Mouse (Mus musculus): Measurements from ENCODE around the gene Stat1. TPM values are rescaled to one million over a fixed set of nuclear protein-coding genes. Genes with fewer than 3 reads are reported as not detected.

Stat1 gene
- polyA plus RNA-seq, 1 experiment from 2014 or later = 19.1 TPM

DNA sequence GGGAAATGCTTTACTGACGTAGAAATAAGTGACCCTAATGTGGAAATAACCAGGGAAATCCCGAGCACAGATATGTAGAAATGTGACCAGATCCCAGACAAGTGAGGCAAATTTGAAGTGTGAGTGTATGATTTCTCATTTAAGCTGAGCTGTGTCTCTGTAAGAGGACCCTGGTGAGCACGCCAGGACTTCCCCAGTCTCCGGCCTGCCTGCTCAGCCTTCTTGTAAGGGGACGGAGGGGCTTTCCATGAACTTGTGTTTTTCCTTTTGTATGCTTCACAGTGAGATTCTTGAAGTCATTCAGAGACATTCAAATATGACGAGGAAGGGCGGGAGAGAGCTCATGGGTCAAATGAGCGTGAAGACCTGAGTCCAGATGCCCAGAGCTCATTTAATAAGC, 14.0 kb downstream of the Stat1 start:
- H3K9ac ChIP-seq = no peak overlapping the region
- no peaks in the 10 kb centered on the region for H3K4me1 ChIP-seq (replicated peaks)
- no peak overlapping the region for H3K4me2 ChIP-seq
- ATAC-seq (ENCODE audit: low read depth) (no peak), DNase-seq (no peak)
- H3K36me3 ChIP-seq = peaks cover 72% of the 10 kb centered on the region
- H3K27ac ChIP-seq = no peak overlapping the region
- H3K4me3 ChIP-seq (replicated peaks) = no peak overlapping the region
- H3K9me3 ChIP-seq (replicated peaks) = no peaks in the 10 kb centered on the region
- no peaks in the 10 kb centered on the region for H3K27me3 ChIP-seq
- 80% methylated on average over 8 of the region's 8 CpGs for WGBS (ENCODE audit: insufficient replicate concordance)

DNA sequence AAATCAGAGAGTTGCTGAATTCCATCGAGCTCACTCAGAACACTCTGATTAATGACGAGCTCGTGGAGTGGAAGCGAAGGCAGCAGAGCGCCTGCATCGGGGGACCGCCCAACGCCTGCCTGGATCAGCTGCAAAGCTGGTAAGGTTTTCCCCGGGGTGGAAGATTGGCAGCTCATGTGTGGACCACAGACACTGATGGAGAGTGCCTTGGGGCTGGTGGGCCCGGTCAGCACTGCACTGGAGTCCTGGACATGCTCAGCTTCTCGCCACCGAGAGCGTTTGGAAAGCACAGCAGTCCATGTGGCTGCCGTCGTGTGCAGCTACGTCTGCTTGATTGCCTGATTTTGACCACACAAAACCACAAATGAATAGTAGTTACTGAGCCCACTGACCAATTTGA, 18.1 kb downstream of the Stat1 start:
- ATAC-seq (ENCODE audit: low read depth) (no peak), DNase-seq (no peak)
- WGBS (ENCODE audit: insufficient replicate concordance) = 84% methylated on average over 16 of the region's 16 CpGs
- Histone ChIP-seq H3K27ac (no peak overlapping the region), H3K9ac (no peak overlapping the region), H3K4me1 (replicated peaks) (no peaks in the 10 kb centered on the region), H3K36me3 (peaks cover 65% of the 10 kb centered on the region), H3K4me2 (no peak overlapping the region), H3K4me3 (replicated peaks) (no peak overlapping the region), H3K9me3 (replicated peaks) (no peaks in the 10 kb centered on the region), H3K27me3 (no peaks in the 10 kb centered on the region)

- Histone ChIP-seq H3K4me2 (no peak overlapping the region), H3K27ac (no peak overlapping the region), H3K9ac (no peak overlapping the region), H3K4me3 (replicated peaks) (no peak overlapping the region), H3K4me1 (replicated peaks) (no peaks in the 10 kb centered on the region), H3K36me3 (peaks cover 66% of the 10 kb centered on the region), H3K27me3 (no peaks in the 10 kb centered on the region), H3K9me3 (replicated peaks) (no peaks in the 10 kb centered on the region)
- WGBS (ENCODE audit: insufficient replicate concordance) = 82% methylated on average over 9 of the region's 9 CpGs
- DNase-seq = no peak
- no peak for ATAC-seq (ENCODE audit: low read depth)
Observed at GRCm38 (mm10) chr1:52140534-52140933, 21.3 kb downstream of the Stat1 start.

DNA sequence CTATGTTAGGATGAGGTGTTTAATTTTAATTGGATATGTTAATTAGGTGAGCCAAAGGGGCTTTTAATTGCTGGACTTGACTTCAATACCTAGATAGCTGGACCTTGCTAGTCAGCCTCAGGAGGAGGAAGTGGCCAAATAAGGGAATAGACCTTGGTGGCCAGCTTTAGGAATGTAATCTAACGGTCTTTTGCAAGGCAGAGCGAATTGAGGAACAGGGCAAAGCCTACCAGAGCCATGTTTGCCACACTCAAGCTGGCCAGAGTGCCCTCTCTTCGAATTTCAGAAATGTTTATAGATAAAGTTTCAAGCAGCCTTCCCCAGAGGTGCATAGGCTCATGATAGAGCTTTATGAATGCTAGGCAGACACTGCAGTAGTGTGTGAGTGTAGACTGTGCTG, 22.2 kb downstream of the Stat1 start:
- no peaks in the 10 kb centered on the region for H3K4me1 ChIP-seq (replicated peaks)
- H3K4me3 ChIP-seq (replicated peaks) = no peak overlapping the region
- H3K4me2 ChIP-seq = no peak overlapping the region
- peaks cover 64% of the 10 kb centered on the region for H3K36me3 ChIP-seq
- WGBS (ENCODE audit: insufficient replicate concordance) = 41% methylated on average over 3 of the region's 3 CpGs
- no peaks in the 10 kb centered on the region for H3K27me3 ChIP-seq
- ATAC-seq (ENCODE audit: low read depth) (no peak), DNase-seq (no peak)
- H3K9me3 ChIP-seq (replicated peaks) = no peaks in the 10 kb centered on the region
- no peak overlapping the region; the same call in 1 of the 2 replicates for H3K27ac ChIP-seq
- H3K9ac ChIP-seq = no peak overlapping the region

DNA sequence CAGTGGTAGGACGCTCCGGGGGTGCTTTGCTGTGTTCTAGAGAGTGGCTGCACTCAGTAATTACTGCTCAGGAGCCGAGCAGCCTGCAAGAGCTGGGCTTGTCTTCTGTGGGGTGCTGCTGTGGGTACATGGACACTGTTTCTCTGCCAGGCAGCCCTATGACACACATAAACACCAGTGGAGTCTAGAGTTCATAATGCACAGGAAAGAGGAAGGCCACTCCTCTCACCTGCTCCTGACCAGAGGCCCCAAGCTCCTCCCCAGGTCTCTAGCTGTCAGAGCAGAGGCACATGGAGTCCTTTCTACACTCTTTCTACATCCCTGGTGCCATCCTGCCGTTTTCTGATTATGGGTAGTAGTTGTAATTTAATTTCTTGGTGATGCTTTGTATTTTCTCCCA, 22.9 kb downstream of the Stat1 start:
- peaks cover 58% of the 10 kb centered on the region for H3K36me3 ChIP-seq
- no peaks in the 10 kb centered on the region for H3K27me3 ChIP-seq
- no peak for ATAC-seq (ENCODE audit: low read depth)
- no peak overlapping the region for H3K4me2 ChIP-seq
- no peak overlapping the region for H3K27ac ChIP-seq
- no peak overlapping the region for H3K4me3 ChIP-seq (replicated peaks)
- H3K4me1 ChIP-seq (replicated peaks) = no peaks in the 10 kb centered on the region
- no peaks in the 10 kb centered on the region for H3K9me3 ChIP-seq (replicated peaks)
- no peak overlapping the region for H3K9ac ChIP-seq
- DNase-seq = no peak
- 69% methylated on average over 4 of the region's 4 CpGs for WGBS (ENCODE audit: insufficient replicate concordance)

GRCm38 (mm10) chr1:52143191-52143590, 24.0 kb downstream of the Stat1 start:
- Histone ChIP-seq H3K9ac (no peak overlapping the region), H3K4me2 (no peak overlapping the region), H3K9me3 (replicated peaks) (no peaks in the 10 kb centered on the region), H3K27ac (no peak overlapping the region), H3K4me3 (replicated peaks) (no peak overlapping the region), H3K36me3 (peaks cover 53% of the 10 kb centered on the region), H3K4me1 (replicated peaks) (no peaks in the 10 kb centered on the region), H3K27me3 (no peaks in the 10 kb centered on the region)
- 72% methylated on average over 4 of the region's 4 CpGs for WGBS (ENCODE audit: insufficient replicate concordance)
- DNase-seq = no peak
- no peak for ATAC-seq (ENCODE audit: low read depth)

DNA sequence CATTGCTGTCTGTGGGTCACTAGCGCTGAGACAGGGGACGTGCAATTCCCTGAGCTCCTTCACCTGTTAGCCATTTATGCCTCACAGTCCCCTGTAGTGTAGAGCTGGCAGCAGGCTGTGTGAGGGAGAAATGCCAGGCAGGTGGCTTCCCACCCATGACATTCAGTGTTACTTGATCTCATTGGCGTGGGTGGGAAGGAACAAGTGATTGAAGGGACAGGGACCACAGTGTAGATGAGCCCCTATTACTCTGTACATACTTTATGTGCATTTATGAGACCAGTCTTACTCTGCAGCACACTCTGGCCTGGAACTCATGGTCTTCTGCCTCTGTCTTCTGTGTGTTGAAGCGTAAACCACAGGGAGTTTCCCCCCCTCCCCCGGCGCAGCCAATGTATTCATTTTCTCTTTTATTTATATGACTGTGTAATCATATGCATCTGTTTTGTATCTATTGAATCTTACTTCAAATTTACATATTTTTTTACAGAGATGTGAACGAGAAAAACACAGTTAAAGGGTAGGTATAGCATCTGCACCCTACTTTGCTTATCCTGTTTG, 24.4 kb downstream of the Stat1 start:
- no peak for DNase-seq
- no peak overlapping the region for H3K4me3 ChIP-seq (replicated peaks)
- H3K4me2 ChIP-seq = no peak overlapping the region
- no peak overlapping the region for H3K9ac ChIP-seq
- H3K36me3 ChIP-seq = peaks cover 52% of the 10 kb centered on the region
- no peaks in the 10 kb centered on the region for H3K4me1 ChIP-seq (replicated peaks)
- 82% methylated on average over 7 of the region's 7 CpGs for WGBS (ENCODE audit: insufficient replicate concordance)
- H3K27me3 ChIP-seq = no peaks in the 10 kb centered on the region
- H3K9me3 ChIP-seq (replicated peaks) = no peaks in the 10 kb centered on the region
- no peak for ATAC-seq (ENCODE audit: low read depth)
- no peak overlapping the region for H3K27ac ChIP-seq

- ATAC-seq (ENCODE audit: low read depth) = no peak
- DNase-seq = no peak
- WGBS (ENCODE audit: insufficient replicate concordance) = 75% methylated on average over 10 of the region's 10 CpGs
- H3K4me3 ChIP-seq (replicated peaks) = no peak overlapping the region
- no peak overlapping the region for H3K9ac ChIP-seq
- H3K27ac ChIP-seq = no peak overlapping the region
- H3K4me1 ChIP-seq (replicated peaks) = peaks cover 7% of the 10 kb centered on the region
- peaks cover 58% of the 10 kb centered on the region for H3K36me3 ChIP-seq
- H3K4me2 ChIP-seq = no peak overlapping the region
- H3K27me3 ChIP-seq = no peaks in the 10 kb centered on the region
- no peaks in the 10 kb centered on the region for H3K9me3 ChIP-seq (replicated peaks)
Observed at GRCm38 (mm10) chr1:52144907-52145306, 25.7 kb downstream of the Stat1 start.

GRCm38 (mm10) chr1:52146214-52146970, 27.2 kb downstream of the Stat1 start:
- no peak overlapping the region for H3K4me2 ChIP-seq
- no peak overlapping the region for H3K9ac ChIP-seq
- H3K9me3 ChIP-seq (replicated peaks) = no peaks in the 10 kb centered on the region
- no peak for ATAC-seq (ENCODE audit: low read depth)
- no peaks in the 10 kb centered on the region for H3K27me3 ChIP-seq
- no peak overlapping the region for H3K27ac ChIP-seq
- H3K4me3 ChIP-seq (replicated peaks) = no peak overlapping the region
- H3K36me3 ChIP-seq = peaks cover 56% of the 10 kb centered on the region
- DNase-seq = no peak
- H3K4me1 ChIP-seq (replicated peaks) = peaks cover 20% of the 10 kb centered on the region
- WGBS (ENCODE audit: insufficient replicate concordance) = 56% methylated on average over 12 of the region's 12 CpGs

DNA sequence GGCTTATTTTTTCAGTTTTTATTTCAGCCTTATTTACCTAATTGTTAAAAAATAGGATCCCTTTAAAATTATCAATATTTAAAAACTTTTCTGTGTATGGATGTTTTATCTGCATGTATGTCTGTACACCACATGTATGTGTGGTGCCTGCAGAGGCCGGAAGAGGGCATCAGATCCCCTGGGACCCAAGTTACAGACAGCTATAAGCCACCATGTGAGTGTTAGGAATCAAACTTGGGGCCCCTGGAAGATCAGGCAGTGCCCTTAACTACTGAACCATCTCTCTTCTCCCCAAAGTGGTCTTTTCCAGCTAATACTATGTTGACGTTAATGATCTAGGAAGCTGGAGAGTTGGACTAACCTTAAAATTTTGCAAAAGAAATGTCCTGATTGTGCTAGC, 28.2 kb downstream of the Stat1 start:
- no peak for ATAC-seq (ENCODE audit: low read depth)
- Histone ChIP-seq H3K27ac (no peak overlapping the region), H3K36me3 (peaks cover 66% of the 10 kb centered on the region)

GRCm38 (mm10) chr1:52148178-52148577, 28.9 kb downstream of the Stat1 start:
- 70% methylated on average over 7 of the region's 7 CpGs for WGBS (ENCODE audit: insufficient replicate concordance)
- Histone ChIP-seq H3K9ac (no peak overlapping the region), H3K4me1 (replicated peaks) (peaks cover 20% of the 10 kb centered on the region), H3K36me3 (peaks cover 68% of the 10 kb centered on the region), H3K4me3 (replicated peaks) (no peak overlapping the region), H3K9me3 (replicated peaks) (no peaks in the 10 kb centered on the region), H3K27ac (no peak overlapping the region), H3K27me3 (no peaks in the 10 kb centered on the region), H3K4me2 (no peak overlapping the region)
- no peak for DNase-seq
- no peak for ATAC-seq (ENCODE audit: low read depth)

More for the DNA sequence above, 28.2 kb downstream of the Stat1 start:
- H3K4me1 ChIP-seq (replicated peaks) = peaks cover 20% of the 10 kb centered on the region
- H3K9me3 ChIP-seq (replicated peaks) = no peaks in the 10 kb centered on the region
- no peak overlapping the region for H3K9ac ChIP-seq
- H3K27me3 ChIP-seq = no peaks in the 10 kb centered on the region
- H3K4me3 ChIP-seq (replicated peaks) = no peak overlapping the region
- no peak overlapping the region for H3K4me2 ChIP-seq
- no peak for DNase-seq
- 80% methylated on average over 2 of the region's 2 CpGs for WGBS (ENCODE audit: insufficient replicate concordance)

DNA sequence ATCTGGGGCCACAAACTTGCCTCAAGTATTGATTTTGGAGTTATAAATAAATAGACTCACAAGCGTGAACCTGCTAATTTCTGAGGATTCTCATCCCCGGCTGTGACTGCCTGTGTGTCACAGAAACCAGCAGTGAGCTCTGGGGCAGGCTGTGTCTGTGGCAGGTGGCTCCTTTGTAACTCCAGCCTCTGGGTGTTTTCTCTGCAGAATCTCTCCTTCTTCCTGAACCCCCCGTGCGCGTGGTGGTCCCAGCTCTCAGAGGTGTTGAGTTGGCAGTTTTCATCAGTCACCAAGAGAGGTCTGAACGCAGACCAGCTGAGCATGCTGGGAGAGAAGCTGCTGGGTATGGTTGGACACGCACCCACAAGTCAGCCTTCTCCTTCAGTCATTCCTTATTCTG, 29.5 kb downstream of the Stat1 start:
- H3K4me3 ChIP-seq (replicated peaks) = no peak overlapping the region
- no peaks in the 10 kb centered on the region for H3K27me3 ChIP-seq
- peaks cover 69% of the 10 kb centered on the region for H3K36me3 ChIP-seq
- WGBS (ENCODE audit: insufficient replicate concordance) = 74% methylated on average over 7 of the region's 7 CpGs
- H3K9ac ChIP-seq = no peak overlapping the region
- H3K9me3 ChIP-seq (replicated peaks) = no peaks in the 10 kb centered on the region
- no peak overlapping the region for H3K27ac ChIP-seq
- peaks cover 20% of the 10 kb centered on the region for H3K4me1 ChIP-seq (replicated peaks)
- H3K4me2 ChIP-seq = no peak overlapping the region
- ATAC-seq (ENCODE audit: low read depth) = no peak
- no peak for DNase-seq
